Mouse (Mus musculus) myocyte (in vitro differentiated cells): Measurements from ENCODE around the gene Rbm8a. TPM values are rescaled to one million over a fixed set of nuclear protein-coding genes. Genes with fewer than 3 reads are reported as not detected.

Source experiments
- H3K27me3 ChIP-seq: one replicate; pipeline ENCODE4 v1.6.1; 2011; ENCODE audit not compliant: control insufficient read depth, insufficient read depth, insufficient read length
- H3K36me3 ChIP-seq: one replicate; pipeline ENCODE4 v1.6.1; 2011; ENCODE audit not compliant: control insufficient read depth, insufficient read depth
- H3K4me2 ChIP-seq: one replicate; pipeline ENCODE4 v1.6.1; 2011; ENCODE audit warnings: low read depth, control low read depth
- H3K4me3 ChIP-seq: one replicate; pipeline ENCODE4 v1.5.1; 2011; ENCODE audit warnings: mild to moderate bottlenecking, control low read depth, moderate library complexity
- H3K79me2 ChIP-seq: one replicate; pipeline ENCODE4 v1.6.1; 2011; ENCODE audit not compliant: control insufficient read depth, insufficient read depth
- H3ac ChIP-seq: one replicate; pipeline ENCODE4 v1.6.1; 2011; ENCODE audit not compliant: control insufficient read depth, insufficient read length
- E2F4 ChIP-seq: IDR thresholded peaks from one replicate; pipeline ENCODE4 v1.6.1; 2011; ENCODE audit warnings: mild to moderate bottlenecking, control low read depth, moderate library complexity; ENCODE audit not compliant: insufficient read depth
- MYOG ChIP-seq, 3 experiments: IDR thresholded peaks; one replicate each; pipeline ENCODE4 v1.6.1; 2011; ENCODE audit warnings: control low read depth in 2 of 3, low read depth in 2 of 3, mild to moderate bottlenecking in 2 of 3; ENCODE audit not compliant: insufficient read length in 2 of 3, control insufficient read depth in 1 of 3, insufficient read depth in 1 of 3
- POLR2A ChIP-seq: IDR thresholded peaks from one replicate; pipeline ENCODE4 v1.6.1; 2011; ENCODE audit warnings: low read depth, mild to moderate bottlenecking, control low read depth, moderate library complexity; ENCODE audit not compliant: insufficient read length
- POLR2AphosphoS2 ChIP-seq: IDR thresholded peaks from one replicate; pipeline ENCODE4 v1.6.1; 2011; ENCODE audit warnings: low read depth, control low read depth; ENCODE audit not compliant: insufficient read length
- REST ChIP-seq: IDR thresholded peaks from one replicate; pipeline ENCODE4 v1.6.1; 2011; ENCODE audit warnings: mild to moderate bottlenecking, control low read depth, moderate library complexity; ENCODE audit not compliant: insufficient read depth, insufficient read length
- TCF12 ChIP-seq: IDR thresholded peaks from one replicate; pipeline ENCODE4 v1.6.1; 2011; ENCODE audit warnings: mild to moderate bottlenecking, control low read depth; ENCODE audit not compliant: poor library complexity, insufficient read depth, severe bottlenecking
- TCF3 ChIP-seq: IDR thresholded peaks from one replicate; pipeline ENCODE4 v1.6.1; 2011; ENCODE audit warnings: low read depth, control low read depth; ENCODE audit not compliant: insufficient read length
- USF1 ChIP-seq: IDR thresholded peaks from one replicate; pipeline ENCODE4 v1.6.1; 2011; ENCODE audit warnings: low read depth, mild to moderate bottlenecking, control low read depth, moderate library complexity
- polyA plus RNA-seq: library from polyadenylated mRNA; unstranded; fragments of >200 nt; fragmentation: generic; extraction: Trizol; gene quantifications from one replicate; pipeline ENCODE4 v1.2.1, GENCODE M21; 2012; ENCODE audit warnings: missing spikeins

Gene Rbm8a
- polyA plus RNA-seq, 1 experiment: 68.4 TPM

- H3K36me3 ChIP-seq: no peaks in the 10 kb centered on the region
- H3K27me3 ChIP-seq: no peaks in the 10 kb centered on the region
- no peak for TF ChIP-seq POLR2A
- no peak for TF ChIP-seq TCF3
- TF ChIP-seq USF1: no peak
- no peak for TF ChIP-seq E2F4
- TF ChIP-seq TCF12: no peak
- no peak for TF ChIP-seq MYOG (IDR thresholded peaks at IDR 0.05; ENCODE audit: control insufficient read depth in 1 of 3, insufficient read depth in 1 of 3, insufficient read length in 2 of 3, low read depth in 2 of 3)
- TF ChIP-seq REST: no peak
- TF ChIP-seq POLR2AphosphoS2: no peak
- no peak overlapping the region for H3ac ChIP-seq
- H3K4me3 ChIP-seq: no peak overlapping the region
- H3K4me2 ChIP-seq: no peak overlapping the region
- no peaks in the 10 kb centered on the region for H3K79me2 ChIP-seq
Measured at GRCm38 (mm10) chr3:96680269-96680956, 50.7 kb downstream of the Rbm8a start.

Other genes with a start within 250 kb of the Rbm8a start
- gene BC107364, start 177.6 kb upstream of the Rbm8a start, polyA plus RNA-seq: not detected
- 116 TPM for gene Hfe2, start 104.8 kb upstream of the Rbm8a start, polyA plus RNA-seq
- 42.6 TPM for gene Txnip, start 72.0 kb upstream of the Rbm8a start, polyA plus RNA-seq
- 0.25 TPM for gene Gm16253, start 52.9 kb upstream of the Rbm8a start, polyA plus RNA-seq
- gene Polr3gl, start 35.8 kb upstream of the Rbm8a start, polyA plus RNA-seq: 22.7 TPM
- 2.5 TPM for gene Ankrd34a, start 33.3 kb upstream of the Rbm8a start, polyA plus RNA-seq
- 30.2 TPM for gene Lix1l, start 28.8 kb upstream of the Rbm8a start, polyA plus RNA-seq
- gene Pex11b, start 5.4 kb downstream of the Rbm8a start, polyA plus RNA-seq: 26.8 TPM
- gene Gm42957, start 5.5 kb downstream of the Rbm8a start, polyA plus RNA-seq: 0.04 TPM
- gene Itga10, start 15.7 kb downstream of the Rbm8a start, polyA plus RNA-seq: 1.9 TPM
- 0.37 TPM for gene Ankrd35, start 40.2 kb downstream of the Rbm8a start, polyA plus RNA-seq
- 16.7 TPM for gene Pias3, start 66.5 kb downstream of the Rbm8a start, polyA plus RNA-seq
- gene Nudt17, start 78.6 kb downstream of the Rbm8a start, polyA plus RNA-seq: 6.8 TPM
- gene Polr3c, start 97.7 kb downstream of the Rbm8a start, polyA plus RNA-seq: 46.6 TPM
- gene Rnf115, start 97.7 kb downstream of the Rbm8a start, polyA plus RNA-seq: 10.1 TPM
- gene Pdzk1, start 199.4 kb downstream of the Rbm8a start, polyA plus RNA-seq: 0.08 TPM
- 0.06 TPM for gene Cd160, start 199.4 kb downstream of the Rbm8a start, polyA plus RNA-seq